Mouse (Mus musculus): ENCODE measurements around the gene Lipt2. TPM values are rescaled to one million over a fixed set of nuclear protein-coding genes. Genes with fewer than 3 reads are reported as not detected.

Lipt2 gene
- total RNA-seq, 2 experiments from 2014 or later, result 4.8 to 5.2 TPM

DNA sequence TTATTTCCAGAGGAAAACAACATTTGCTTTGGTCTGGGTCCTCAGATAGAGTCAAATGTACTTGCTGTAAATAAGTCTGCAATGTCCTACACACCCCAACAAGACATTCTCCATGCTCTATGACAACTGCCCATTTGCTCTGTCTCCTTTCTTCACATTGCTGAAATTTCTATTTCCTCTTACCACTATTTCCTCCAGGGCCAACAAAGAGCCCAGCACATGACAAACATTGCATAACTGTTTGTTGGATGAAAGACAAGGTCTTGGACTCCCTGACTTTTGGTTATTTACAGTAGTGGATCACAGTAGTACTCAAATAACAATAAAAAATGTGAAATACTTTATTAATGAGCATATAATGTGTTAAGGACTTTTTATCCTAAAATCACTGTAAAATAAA is 48.8 kb downstream of the Lipt2 start:
- no peak for DNase-seq (ENCODE audit: extremely low spot score in 1 of 2, low spot score in 2 of 2)
- intact Hi-C loops (cut with DNase I), result no loop called here

Other genes with a start within 250 kb of the Lipt2 start
- gene Rnf169, start 178.8 kb upstream of the Lipt2 start, total RNA-seq (2021), result 10 to 100 TPM; 38.3 to 39.4 TPM
- under 1 TPM in 1 of 2 experiments, not detected in 1; 0.62 TPM for gene Chrdl2, start 153.1 kb upstream of the Lipt2 start, total RNA-seq (2021)
- 10 to 100 TPM; 32.6 to 36.3 TPM for gene Pold3, start 37.7 kb upstream of the Lipt2 start, total RNA-seq (2021)
- gene Kcne3, start 17.2 kb downstream of the Lipt2 start, total RNA-seq (2021), result not detected
- 100 to 1,000 TPM; 486 to 524 TPM for gene Pgm2l1, start 68.1 kb downstream of the Lipt2 start, total RNA-seq (2021)
- gene P4ha3, start 126.2 kb downstream of the Lipt2 start, total RNA-seq (2021), result 1 to 10 TPM; 7.0 to 7.1 TPM
- gene C2cd3, start 213.0 kb downstream of the Lipt2 start, total RNA-seq (2021), result 10 to 100 TPM; 12.4 to 15.2 TPM
- gene Ppme1, start 213.0 kb downstream of the Lipt2 start, total RNA-seq (2021), result 100 to 1,000 TPM; 125 to 131 TPM